Mouse (Mus musculus) testis, adult 2 months (tissue): ENCODE data around the gene Stx8. TPM values are rescaled to one million over a fixed set of nuclear protein-coding genes. Genes with fewer than 3 reads are reported as not detected.

Experiments used
- H3K27ac ChIP-seq: fragments of 200-500 bp; 2 replicates; pipeline ENCODE4 v1.5.1; 2012; ENCODE audit warnings: low read depth, low read length; ENCODE audit not compliant: control insufficient read depth, insufficient read depth
- H3K27me3 ChIP-seq: fragments of 200-500 bp; 2 replicates; pipeline ENCODE4 v1.6.1; 2012; ENCODE audit warnings: mild to moderate bottlenecking, low read length, moderate library complexity; ENCODE audit not compliant: control insufficient read depth, insufficient read depth
- H3K36me3 ChIP-seq: fragments of 200-500 bp; 2 replicates; pipeline ENCODE4 v1.6.1; 2012; ENCODE audit warnings: mild to moderate bottlenecking, low read length; ENCODE audit not compliant: control insufficient read depth, insufficient read depth
- H3K4me1 ChIP-seq: fragments of 200-500 bp; 2 replicates; pipeline ENCODE4 v1.6.1; 2012; ENCODE audit warnings: low read length; ENCODE audit not compliant: control insufficient read depth, insufficient read depth
- H3K4me3 ChIP-seq: fragments of 200-500 bp; 2 replicates; pipeline ENCODE4 v1.5.1; 2012; ENCODE audit warnings: low read depth, mild to moderate bottlenecking, low read length, moderate library complexity, mixed read lengths; ENCODE audit not compliant: control insufficient read depth
- CTCF ChIP-seq: fragments of 200-500 bp; IDR thresholded peaks from 2 replicates; pipeline ENCODE4 v1.5.1; 2012; ENCODE audit warnings: low read depth, mild to moderate bottlenecking, inconsistent platforms, low read length, moderate library complexity; ENCODE audit not compliant: control insufficient read depth, insufficient read depth, insufficient replicate concordance
- POLR2A ChIP-seq: fragments of 200-500 bp; IDR thresholded peaks from 2 replicates; pipeline ENCODE4 v1.6.1; 2012; ENCODE audit warnings: low read depth, mild to moderate bottlenecking, inconsistent platforms, low read length, moderate library complexity; ENCODE audit not compliant: control insufficient read depth
- polyA plus RNA-seq: library from polyadenylated mRNA; depleted of rRNA; stranded (reverse); fragments of >200 nt; gene quantifications from 2 replicates; pipeline ENCODE4 v1.2.3, GENCODE M21; 2012

Gene Stx8
- polyA plus RNA-seq, 1 experiment: 19.6 TPM

DNA sequence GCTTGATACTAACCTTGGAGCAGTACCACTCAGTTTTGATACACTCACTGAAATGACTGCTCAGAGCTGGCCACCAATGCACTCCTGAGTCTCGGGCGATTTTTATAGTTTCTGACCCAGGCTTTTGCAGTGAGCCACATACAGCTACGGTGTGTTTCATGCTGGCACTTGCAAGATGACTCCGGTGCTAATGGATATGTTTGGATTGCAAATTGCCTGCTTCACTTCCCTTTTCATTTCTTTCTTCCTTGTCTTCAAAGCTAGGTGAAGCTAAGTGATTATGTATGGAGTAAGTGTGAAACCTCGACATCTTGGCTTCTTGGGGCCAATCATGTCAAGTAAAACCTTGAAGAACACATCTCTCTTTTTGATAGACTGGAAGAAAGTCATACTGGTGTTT, 43.4 kb downstream of the Stx8 start:
- H3K27ac ChIP-seq: no peak overlapping the region
- no peaks in the 10 kb centered on the region for H3K27me3 ChIP-seq
- H3K4me1 ChIP-seq: no peaks in the 10 kb centered on the region
- no peak for TF ChIP-seq CTCF
- TF ChIP-seq POLR2A: no peak
- H3K36me3 ChIP-seq: no peaks in the 10 kb centered on the region; the same call in 1 of the 2 replicates
- no peak overlapping the region for H3K4me3 ChIP-seq

- Histone ChIP-seq H3K36me3 (no peaks in the 10 kb centered on the region; the same call in 1 of the 2 replicates), H3K27ac (no peak overlapping the region), H3K4me3 (no peak overlapping the region), H3K27me3 (no peaks in the 10 kb centered on the region), H3K4me1 (no peaks in the 10 kb centered on the region)
- TF ChIP-seq CTCF (no peak), POLR2A (no peak)
Measured at GRCm38 (mm10) chr11:68012207-68012606, 46.2 kb downstream of the Stx8 start.

DNA sequence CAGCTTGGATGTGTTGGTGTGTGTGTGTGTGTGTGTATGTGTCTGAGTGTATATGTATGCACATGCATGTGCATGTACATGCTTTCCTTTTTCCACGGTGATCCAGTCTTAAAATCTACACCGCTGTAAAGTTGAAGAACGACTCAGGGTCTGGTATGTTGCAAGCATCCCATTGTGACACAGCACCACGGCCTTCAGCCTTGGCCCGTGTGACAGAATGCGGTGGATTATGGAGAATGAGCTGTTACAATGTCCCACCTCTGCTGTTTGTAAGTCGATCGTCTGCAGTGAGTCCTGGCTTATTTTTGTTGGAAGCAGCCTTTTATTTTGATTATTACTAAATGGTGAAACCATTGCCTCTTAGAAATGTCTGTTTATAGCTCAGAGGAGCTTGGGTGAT, 52.2 kb downstream of the Stx8 start:
- Histone ChIP-seq H3K4me3 (no peak overlapping the region), H3K36me3 (no peaks in the 10 kb centered on the region), H3K27me3 (no peaks in the 10 kb centered on the region), H3K27ac (no peak overlapping the region), H3K4me1 (no peaks in the 10 kb centered on the region)
- no peak for TF ChIP-seq POLR2A
- TF ChIP-seq CTCF: no peak

GRCm38 (mm10) chr11:68019156-68019555, 53.2 kb downstream of the Stx8 start:
- Histone ChIP-seq H3K27ac (no peak overlapping the region), H3K27me3 (no peaks in the 10 kb centered on the region), H3K4me3 (no peak overlapping the region), H3K36me3 (no peaks in the 10 kb centered on the region), H3K4me1 (no peaks in the 10 kb centered on the region)
- TF ChIP-seq CTCF (no peak), POLR2A (no peak)

DNA sequence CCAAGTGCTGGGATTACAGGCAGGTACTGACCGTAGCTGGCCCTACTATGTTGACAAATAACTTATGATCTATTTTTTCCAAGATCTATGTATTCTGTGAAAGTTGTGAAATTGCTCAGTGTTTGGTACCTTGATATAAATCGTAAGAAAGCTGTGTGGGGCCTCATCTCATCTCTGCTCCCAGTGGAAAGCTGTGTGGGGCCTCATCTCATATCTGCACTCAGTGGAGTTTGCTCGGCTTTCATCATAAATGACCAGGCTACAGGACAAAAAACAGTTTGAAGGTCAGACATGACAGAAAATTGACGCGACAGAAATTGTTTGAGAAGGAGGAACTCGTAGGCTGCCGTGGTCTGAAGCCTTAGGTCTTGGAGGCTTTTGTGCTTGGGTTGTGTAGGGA, 56.0 kb downstream of the Stx8 start:
- Histone ChIP-seq H3K27ac (no peak overlapping the region), H3K27me3 (no peaks in the 10 kb centered on the region), H3K36me3 (no peaks in the 10 kb centered on the region), H3K4me1 (no peaks in the 10 kb centered on the region), H3K4me3 (no peak overlapping the region)
- TF ChIP-seq POLR2A (no peak), CTCF (no peak)

- no peak overlapping the region for H3K4me3 ChIP-seq
- no peaks in the 10 kb centered on the region for H3K27me3 ChIP-seq
- H3K4me1 ChIP-seq: no peaks in the 10 kb centered on the region
- H3K27ac ChIP-seq: no peak overlapping the region
- TF ChIP-seq POLR2A (no peak), CTCF (no peak)
- no peaks in the 10 kb centered on the region for H3K36me3 ChIP-seq
Measured at GRCm38 (mm10) chr11:68022895-68023294, 56.9 kb downstream of the Stx8 start.

DNA sequence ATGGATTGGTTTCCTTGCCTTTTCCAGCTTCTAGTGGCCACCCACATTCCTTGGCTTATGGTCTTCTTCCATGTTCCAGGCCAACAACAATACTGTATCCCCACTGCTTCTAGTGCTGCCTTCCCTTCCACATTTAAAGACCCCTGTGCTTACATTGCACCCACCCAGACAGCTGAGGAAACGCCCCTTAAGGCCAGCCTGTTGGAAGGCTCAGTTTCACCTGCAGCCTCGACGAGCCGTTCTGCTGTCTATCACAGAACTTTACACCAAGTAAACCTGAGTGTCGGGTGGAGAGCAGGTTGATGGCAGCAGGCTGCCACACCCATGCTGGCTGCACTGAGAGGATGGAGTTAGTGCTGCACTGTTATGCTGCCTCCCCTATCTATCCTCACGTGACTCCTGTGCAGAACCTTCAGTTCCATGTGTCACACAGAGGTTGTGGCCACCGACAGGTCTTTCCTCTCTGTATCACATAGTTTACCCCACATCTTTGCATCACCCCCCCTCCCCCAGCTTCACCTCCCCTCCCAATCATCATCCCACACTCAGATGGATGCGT, 57.9 kb downstream of the Stx8 start:
- no peak overlapping the region for H3K27ac ChIP-seq
- no peaks in the 10 kb centered on the region for H3K4me1 ChIP-seq
- H3K36me3 ChIP-seq: no peaks in the 10 kb centered on the region
- H3K27me3 ChIP-seq: no peaks in the 10 kb centered on the region
- no peak overlapping the region for H3K4me3 ChIP-seq
- TF ChIP-seq CTCF: no peak
- no peak for TF ChIP-seq POLR2A

DNA sequence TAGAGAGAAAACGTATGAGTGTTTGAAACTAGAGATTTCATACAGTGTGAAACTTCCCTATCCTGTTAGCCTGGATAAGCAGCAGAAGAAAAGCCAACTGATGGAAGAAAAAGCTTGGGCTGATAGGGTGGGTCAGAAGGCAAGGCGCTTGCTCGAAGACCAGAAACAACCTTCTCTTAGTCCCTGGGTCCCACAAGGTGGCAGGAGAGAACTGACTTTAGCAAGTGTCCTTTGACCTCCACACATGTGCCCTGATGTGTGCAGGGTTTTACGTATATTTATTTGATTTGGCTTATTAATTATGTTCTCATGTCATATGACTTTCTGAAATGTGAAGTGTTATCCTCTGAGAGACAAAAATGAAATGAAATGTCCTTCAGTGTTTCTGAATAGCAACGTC, 60.6 kb downstream of the Stx8 start:
- H3K27me3 ChIP-seq: no peaks in the 10 kb centered on the region
- H3K4me1 ChIP-seq: no peaks in the 10 kb centered on the region; the same call in 1 of the 2 replicates
- no peak overlapping the region for H3K27ac ChIP-seq
- H3K36me3 ChIP-seq: no peaks in the 10 kb centered on the region
- TF ChIP-seq CTCF (no peak), POLR2A (no peak)
- H3K4me3 ChIP-seq: no peak overlapping the region

DNA sequence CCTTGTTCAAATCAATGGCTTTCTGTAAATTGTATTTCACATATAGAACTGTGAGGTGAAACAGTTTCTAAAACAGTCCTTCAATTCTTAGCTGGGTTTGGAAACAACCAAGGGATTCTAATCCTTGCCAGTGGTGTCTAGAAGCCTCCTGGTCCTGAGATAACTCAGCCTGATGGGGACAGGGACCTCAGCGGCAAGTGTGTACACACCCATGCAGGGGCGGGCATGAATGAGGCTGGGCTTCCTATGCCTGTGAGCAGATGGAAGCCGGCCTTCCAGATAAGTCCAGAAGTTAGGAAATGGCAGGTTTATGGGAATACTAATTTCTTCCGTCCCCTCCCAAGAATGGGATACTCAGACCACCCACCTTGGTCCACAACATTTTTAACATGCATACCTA, 63.1 kb downstream of the Stx8 start:
- H3K27me3 ChIP-seq: no peaks in the 10 kb centered on the region
- no peak overlapping the region for H3K27ac ChIP-seq
- H3K36me3 ChIP-seq: no peaks in the 10 kb centered on the region
- no peak overlapping the region for H3K4me3 ChIP-seq
- H3K4me1 ChIP-seq: no peaks in the 10 kb centered on the region; the same call in 1 of the 2 replicates
- TF ChIP-seq CTCF (no peak), POLR2A (no peak)
